In genomic region chr7:136342822-136343221, GRCm38 (mm10) we compare ENCODE assay signal across 8 mouse cellular contexts.
DNase-seq lines count a peak whose midpoint lies in the region; ATAC-seq and TF ChIP-seq lines count a peak whose summit lies in the region.

No protein-coding gene starts in this region.

- H3K4me1 ChIP-seq in forebrain, embryonic 10.5 days, result peaks cover 31% of the 10 kb centered on the region
- H3K4me1 ChIP-seq in stomach, postnatal 0 days (replicated peaks; ENCODE audit: control insufficient read depth, insufficient read depth), result no peaks in the 10 kb centered on the region

- no peak for TF ChIP-seq CTCF in stomach, postnatal 0 days (IDR thresholded peaks at IDR 0.05; ENCODE audit: low read depth)

- WGBS in forebrain, embryonic 10.5 days, result 10% methylated on average over 8 of the region's 8 CpGs
- 8% methylated on average over 8 of the region's 8 CpGs for WGBS in stomach, postnatal 0 days

- H3K4me2 ChIP-seq in stomach, postnatal 0 days (replicated peaks; ENCODE audit: low read depth), result 0 out of 2 replicates have a peak overlapping the region, but pooled peaks have one; percentile 3

- no peak overlapping the region; the same call in 1 of the 2 replicates for H3K9ac ChIP-seq in stomach, postnatal 0 days (ENCODE audit: low read length)

- no peak for TF ChIP-seq EP300 in stomach, postnatal 0 days (optimal IDR thresholded peaks at IDR 0.05)

- H3K27me3 ChIP-seq in forebrain, embryonic 10.5 days (ENCODE audit: poor library complexity, severe bottlenecking), result peaks cover 51% of the 10 kb centered on the region
- H3K27me3 ChIP-seq in stomach, postnatal 0 days (ENCODE audit: control insufficient read depth, insufficient read depth, low read length), result no peaks in the 10 kb centered on the region

- DNase-seq in gastrocnemius, adult 18-20 months (ENCODE audit: low spot score), result peak; percentile 28
- DNase-seq in gastrocnemius, postnatal 36 days, result no peak
- peak; percentile 51 for DNase-seq in forebrain, embryonic 10.5 days (ENCODE audit: extremely low spot score, low spot score)
- DNase-seq in heart, postnatal 10 days, result peak; percentile 60 to 70
- peak; percentile 90 for DNase-seq in kidney, postnatal 14 days
- peak; percentile 60 for DNase-seq in lung, postnatal 36 days
- peak; percentile 64 for DNase-seq in stomach, postnatal 0 days (ENCODE audit: low spot score)
- no peak for DNase-seq in adrenal gland, adult 2 months

- intact Hi-C loops in gastrocnemius, postnatal 36 days (cut with DNase I), result no loop called here
- intact Hi-C loops in heart, postnatal 10 days (cut with DNase I), result no loop called here

- no peak overlapping the region for H3K4me3 ChIP-seq in forebrain, embryonic 10.5 days
- no peak overlapping the region for H3K4me3 ChIP-seq in stomach, postnatal 0 days (ENCODE audit: low read depth, low read length)

- ATAC-seq in stomach, postnatal 0 days (ENCODE audit: low FRiP score, low TSS enrichment), result no peak

- H3K36me3 ChIP-seq in forebrain, embryonic 10.5 days (replicated peaks), result no peaks in the 10 kb centered on the region
- no peaks in the 10 kb centered on the region for H3K36me3 ChIP-seq in stomach, postnatal 0 days (ENCODE audit: control insufficient read depth, insufficient read depth, low read length)

- H3K27ac ChIP-seq in forebrain, embryonic 10.5 days, result peak overlapping the region; percentile 58; the same call in 1 of the 2 replicates
- H3K27ac ChIP-seq in stomach, postnatal 0 days (replicated peaks), result no peak overlapping the region

- H3K9me3 ChIP-seq in forebrain, embryonic 10.5 days, result no peaks in the 10 kb centered on the region
- H3K9me3 ChIP-seq in stomach, postnatal 0 days (ENCODE audit: control insufficient read depth, low read length), result no peaks in the 10 kb centered on the region

Comparison
In these comparisons a context has a peak if more than half of its experiments do, and no peak if none do; other contexts are left out.
1. DNase-seq: peak in gastrocnemius, adult 18-20 months (single experiment), forebrain, embryonic 10.5 days (single experiment), heart, postnatal 10 days (2 of 2), kidney, postnatal 14 days (single experiment), lung, postnatal 36 days (single experiment) and stomach, postnatal 0 days (single experiment); none in gastrocnemius, postnatal 36 days (0 of 2) and adrenal gland, adult 2 months (single experiment).